Mouse (Mus musculus): ENCODE measurements around the gene Il1a.

Gene Il1a

GRCm38 (mm10) chr2:129263073-129263472 is 46.7 kb downstream of the Il1a start:
- no peak for DNase-seq (ENCODE audit: low read depth, low spot score)

- DNase-seq (ENCODE audit: low read depth, low spot score): no peak
These were observed 48.5 kb downstream of the Il1a start for GRCm38 (mm10) chr2:129261151-129261794.

GRCm38 (mm10) chr2:129260646-129261045 is 49.1 kb downstream of the Il1a start:
- no peak for DNase-seq (ENCODE audit: low read depth, low spot score)

- peak; percentile 85 for DNase-seq (ENCODE audit: low read depth, low spot score)
These were observed 51.1 kb downstream of the Il1a start for GRCm38 (mm10) chr2:129258475-129259211.

- DNase-seq (ENCODE audit: low read depth, low spot score): no peak
These were observed 51.7 kb downstream of the Il1a start for GRCm38 (mm10) chr2:129258056-129258455.

- no peak for DNase-seq (ENCODE audit: low read depth, low spot score)
These were observed 53.8 kb downstream of the Il1a start for GRCm38 (mm10) chr2:129256006-129256405.

GRCm38 (mm10) chr2:129254076-129254475 is 55.7 kb downstream of the Il1a start:
- no peak for DNase-seq (ENCODE audit: low read depth, low spot score)

- peak; percentile 63 for DNase-seq (ENCODE audit: low read depth, low spot score)
These were observed 56.2 kb downstream of the Il1a start for GRCm38 (mm10) chr2:129253631-129253970.

GRCm38 (mm10) chr2:129252836-129253630 is 56.7 kb downstream of the Il1a start:
- peak; percentile 87 for DNase-seq (ENCODE audit: low read depth, low spot score)

Data from R1 (cell line).